Comparison of ENCODE assay signal across 9 mouse cellular contexts in the genomic region with DNA sequence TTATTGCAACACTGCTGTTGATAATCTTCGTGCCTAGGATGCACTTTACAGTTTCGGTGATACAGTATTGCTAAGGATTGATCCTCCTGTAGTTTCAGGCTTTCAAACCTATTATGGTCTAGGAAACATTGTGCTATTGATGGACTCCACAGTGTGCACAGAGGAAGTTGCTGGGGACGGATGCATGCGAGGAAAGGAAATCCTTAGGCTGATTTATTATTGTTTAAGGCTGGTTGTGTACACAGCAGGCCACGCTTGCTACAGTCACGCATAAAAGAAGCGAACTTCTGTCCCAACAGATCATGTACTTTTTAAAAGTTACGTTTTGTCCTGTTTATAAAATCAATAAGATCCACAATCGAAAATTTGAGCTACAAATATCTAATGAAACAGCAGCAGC. TPM values are rescaled to one million over a fixed set of nuclear protein-coding genes. Genes with fewer than 3 reads are reported as not detected.
DNase-seq lines count a peak whose midpoint lies in the region; ATAC-seq lines count a peak whose summit lies in the region.
"Had no signal": no experiment of that assay in that cellular context is flagged by ENCODE, and none has a peak within 500 bp of the region (broad histone marks: within the 10 kb centered on the region; RNA-seq: fewer than 3 reads in every experiment).

No protein-coding gene starts in this region.

- 60% methylated on average over 9 of the region's 9 CpGs for WGBS in heart, embryonic 10.5 days
- 48% methylated on average over 9 of the region's 9 CpGs for WGBS in kidney, embryonic 15.5 days
- 61% methylated on average over 9 of the region's 9 CpGs for WGBS in neural tube, embryonic 13.5 days

- H3K27me3 ChIP-seq in heart, embryonic 10.5 days (ENCODE audit: insufficient read depth, poor library complexity, severe bottlenecking) = no peaks in the 10 kb centered on the region
- peaks cover 18% of the 10 kb centered on the region for H3K27me3 ChIP-seq in kidney, embryonic 15.5 days
- no peaks in the 10 kb centered on the region for H3K27me3 ChIP-seq in neural tube, embryonic 13.5 days

- ATAC-seq in kidney, embryonic 15.5 days (replicated peaks; ENCODE audit: low FRiP score) = no peak
- ATAC-seq in neural tube, embryonic 13.5 days (ENCODE audit: low read depth) = no peak

- intact Hi-C loops in heart, postnatal 36 days (cut with DNase I) = no loop called here

- no peak overlapping the region for H3K4me3 ChIP-seq in heart, embryonic 10.5 days
- peak overlapping the region; percentile 73; the same call in 1 of the 2 replicates for H3K4me3 ChIP-seq in kidney, embryonic 15.5 days (replicated peaks)
- H3K4me3 ChIP-seq in neural tube, embryonic 13.5 days = peak overlapping the region; percentile 62; the same call in 1 of the 2 replicates

- H3K9ac ChIP-seq in kidney, embryonic 15.5 days = no peak overlapping the region
- H3K9ac ChIP-seq in neural tube, embryonic 13.5 days = no peak overlapping the region

- no peaks in the 10 kb centered on the region for H3K36me3 ChIP-seq in heart, embryonic 10.5 days
- no peaks in the 10 kb centered on the region for H3K36me3 ChIP-seq in kidney, embryonic 15.5 days
- no peaks in the 10 kb centered on the region for H3K36me3 ChIP-seq in neural tube, embryonic 13.5 days

- peak overlapping the region; percentile 94; the same call in 1 of the 2 replicates for H3K27ac ChIP-seq in heart, embryonic 10.5 days
- H3K27ac ChIP-seq in kidney, embryonic 15.5 days = 0 out of 2 replicates have a peak overlapping the region, but pooled peaks have one; percentile 41
- H3K27ac ChIP-seq in neural tube, embryonic 13.5 days (replicated peaks) = 0 out of 2 replicates have a peak overlapping the region, but pooled peaks have one; percentile 93
- H3K27ac ChIP-seq: forebrain, embryonic 13.5 days had no signal

- H3K9me3 ChIP-seq in heart, embryonic 10.5 days = no peaks in the 10 kb centered on the region
- H3K9me3 ChIP-seq in kidney, embryonic 15.5 days (replicated peaks) = no peaks in the 10 kb centered on the region
- H3K9me3 ChIP-seq in neural tube, embryonic 13.5 days = no peaks in the 10 kb centered on the region
- H3K9me3 ChIP-seq: forebrain, embryonic 13.5 days had no signal

- H3K4me2 ChIP-seq in kidney, embryonic 15.5 days = peak overlapping the region; percentile 94; the same call in 1 of the 2 replicates
- peak overlapping the region; percentile 77 for H3K4me2 ChIP-seq in neural tube, embryonic 13.5 days

- peaks cover 8% of the 10 kb centered on the region; the same call in 1 of the 2 replicates for H3K4me1 ChIP-seq in heart, embryonic 10.5 days
- H3K4me1 ChIP-seq in kidney, embryonic 15.5 days = peaks cover 20% of the 10 kb centered on the region
- H3K4me1 ChIP-seq in neural tube, embryonic 13.5 days (replicated peaks) = peaks cover 22% of the 10 kb centered on the region

- DNase-seq in heart, embryonic 10.5 days (ENCODE audit: low spot score) = no peak
- DNase-seq in heart, postnatal 36 days = no peak
- no peak for DNase-seq in kidney, postnatal 10 days
- DNase-seq in neural tube, embryonic 10.5 days (ENCODE audit: extremely low spot score, low spot score) = no peak
- DNase-seq in adrenal gland, postnatal 4 days (ENCODE audit: low spot score in 2 of 2) = no peak
- no peak for DNase-seq in spleen, postnatal 14 days (ENCODE audit: low spot score in 2 of 2)

RNA-seq across cellular contexts. Expression of gene Vav3, which starts 1.2 kb away (rescaled TPM):
- 9.3 and 9.4 TPM in 2 replicates for polyA plus RNA-seq in heart, embryonic 10.5 days (2016; fragmentation: Nextera tagmentation; extraction: Ambion mirVana)
- 1 to 10 TPM; 5.9 to 6.4 TPM for total RNA-seq in heart, postnatal 36 days (2021)
- 21.1 and 22.0 TPM in 2 replicates for polyA plus RNA-seq in kidney, embryonic 15.5 days (2015; fragmentation: Nextera tagmentation; extraction: Ambion mirVana)
- 19.3 and 19.9 TPM in 2 replicates for polyA plus RNA-seq in neural tube, embryonic 13.5 days (2015; fragmentation: Nextera tagmentation; extraction: Ambion mirVana)
- total RNA-seq in adrenal gland, postnatal 4 days (2021) = 1 to 10 TPM; 5.2 to 7.4 TPM

Comparison
In these comparisons a context has a peak if more than half of its experiments do, and no peak if none do; other contexts are left out.
1. H3K27ac ChIP-seq: peak in every context shown above with its lines; median percentile 94 in heart, embryonic 10.5 days; 93 in neural tube, embryonic 13.5 days; 41 in kidney, embryonic 15.5 days.